Mouse (Mus musculus): ENCODE measurements around the gene Rasal3. TPM values are rescaled to one million over a fixed set of nuclear protein-coding genes. Genes with fewer than 3 reads are reported as not detected.

Rasal3 gene
- polyA plus RNA-seq, 1 experiment from 2014 or later, result 0.76 TPM

DNA sequence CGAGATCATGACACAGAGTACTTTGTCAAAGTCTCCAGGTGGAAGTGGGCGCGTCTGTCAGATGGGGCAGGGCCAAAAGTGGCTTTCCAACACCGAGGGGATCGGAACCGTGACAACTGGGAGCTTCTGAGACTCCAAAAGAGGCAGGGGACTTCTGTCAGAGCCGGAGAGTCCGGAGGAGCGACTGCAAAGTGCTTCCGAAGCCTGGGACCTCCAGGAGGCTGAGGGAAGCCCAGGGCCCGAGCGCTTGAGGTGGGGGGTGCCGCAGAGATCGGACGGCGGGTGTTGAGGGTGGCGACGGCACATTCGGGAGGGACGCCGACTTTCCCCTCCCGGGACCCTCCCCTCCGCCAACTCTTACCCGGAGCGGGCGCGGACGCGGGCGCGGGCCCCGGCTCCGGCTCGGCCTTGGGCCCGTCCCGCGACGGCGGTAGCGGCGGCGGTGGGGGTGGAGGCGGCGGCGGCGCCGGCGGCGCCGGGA is 39.5 kb downstream of the Rasal3 start:
- WGBS, result 0% methylated on average over 20 of the region's 50 CpGs
- Histone ChIP-seq H3K27me3 (ENCODE audit: control insufficient read depth, insufficient read depth, low read length) (no peaks in the 10 kb centered on the region), H3K4me3 (ENCODE audit: control insufficient read depth in 1 of 2, insufficient read depth in 1 of 2, low read depth in 1 of 2, low read length in 2 of 2) (peak overlapping the region; percentile 76 to 85), H3K4me1 (ENCODE audit: control insufficient read depth in 2 of 2, insufficient read depth in 2 of 2, low read length in 2 of 2) (peaks cover 7 to 23% of the 10 kb centered on the region in 2 experiments), H3K9me3 (ENCODE audit: control insufficient read depth, low read length) (no peaks in the 10 kb centered on the region), H3K27ac (replicated peaks in 1 of 2; ENCODE audit: control insufficient read depth in 1 of 2, insufficient read depth in 1 of 2, low read depth in 2 of 2, low read length in 2 of 2) (peak overlapping the region; percentile 21 to 66), H3K36me3 (ENCODE audit: control insufficient read depth, insufficient read depth, low read length) (peaks cover 44% of the 10 kb centered on the region), H3K4me2 (ENCODE audit: low read length) (peak overlapping the region; percentile 72), H3K9ac (ENCODE audit: low read length) (peak overlapping the region; percentile 93)
- peak; percentile 51 for ATAC-seq (ENCODE audit: insufficient number of reproducible peaks, insufficient read depth, low FRiP score, low read depth)

DNA sequence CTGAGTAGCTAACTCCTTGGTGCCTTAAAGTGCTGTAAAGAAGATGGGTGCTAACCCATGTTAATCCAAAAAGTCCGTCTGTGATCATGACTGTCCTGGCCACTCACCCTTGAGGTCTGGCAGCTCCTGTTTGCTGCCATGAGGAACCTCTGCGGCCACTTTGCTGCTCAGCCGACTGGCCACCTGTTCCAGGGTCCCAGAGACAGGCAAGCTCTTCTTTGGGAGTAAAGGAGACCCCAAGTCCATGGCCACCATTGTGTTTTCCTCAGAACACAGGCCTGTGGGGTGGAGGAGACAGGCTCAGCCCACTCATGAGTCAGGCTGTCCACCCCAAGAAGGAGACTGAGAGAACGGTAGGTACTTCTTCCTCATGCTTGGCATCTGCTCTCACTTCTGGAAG is 40.7 kb downstream of the Rasal3 start:
- H3K27me3 ChIP-seq (ENCODE audit: control insufficient read depth, insufficient read depth, low read length), result no peaks in the 10 kb centered on the region
- H3K9ac ChIP-seq (ENCODE audit: low read length), result no peak overlapping the region; the same call in 1 of the 2 replicates

DNA sequence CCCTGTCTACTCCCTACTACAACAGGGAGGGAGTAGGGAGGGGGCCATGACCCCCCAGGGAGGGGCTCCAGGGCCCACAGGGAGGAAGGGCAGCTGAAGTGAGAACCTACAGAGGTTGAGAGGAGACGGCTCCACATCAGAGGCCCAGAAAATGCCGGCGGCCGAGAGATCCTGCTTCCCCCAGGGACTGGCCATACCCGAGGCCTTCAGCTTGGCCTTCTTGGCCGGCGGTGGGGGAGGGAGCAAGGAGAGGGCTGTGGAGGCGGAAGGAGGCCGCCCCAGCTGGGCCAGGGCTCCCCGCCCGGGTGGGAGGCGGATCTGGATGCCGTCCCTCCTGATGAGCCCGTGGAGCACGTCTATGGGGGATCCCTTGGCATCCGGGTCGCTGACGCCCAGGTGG is 43.5 kb downstream of the Rasal3 start:
- Histone ChIP-seq H3K27ac (replicated peaks in 1 of 2; ENCODE audit: control insufficient read depth in 1 of 2, insufficient read depth in 1 of 2, low read depth in 2 of 2, low read length in 2 of 2) (no peak overlapping the region), H3K4me2 (ENCODE audit: low read length) (no peak overlapping the region), H3K27me3 (ENCODE audit: control insufficient read depth, insufficient read depth, low read length) (no peaks in the 10 kb centered on the region), H3K9ac (ENCODE audit: low read length) (no peak overlapping the region), H3K9me3 (ENCODE audit: control insufficient read depth, low read length) (no peaks in the 10 kb centered on the region), H3K4me3 (ENCODE audit: control insufficient read depth in 1 of 2, insufficient read depth in 1 of 2, low read depth in 1 of 2, low read length in 2 of 2) (no peak overlapping the region), H3K36me3 (ENCODE audit: control insufficient read depth, insufficient read depth, low read length) (peaks cover 77% of the 10 kb centered on the region), H3K4me1 (ENCODE audit: control insufficient read depth in 2 of 2, insufficient read depth in 2 of 2, low read length in 2 of 2) (peaks cover 7 to 17% of the 10 kb centered on the region in 2 experiments)
- WGBS, result 88% methylated on average over 18 of the region's 18 CpGs
- ATAC-seq (ENCODE audit: insufficient number of reproducible peaks, insufficient read depth, low FRiP score, low read depth), result no peak

More for the DNA sequence above, 40.7 kb downstream of the Rasal3 start:
- Histone ChIP-seq H3K36me3 (ENCODE audit: control insufficient read depth, insufficient read depth, low read length) (peaks cover 56% of the 10 kb centered on the region), H3K27ac (replicated peaks in 1 of 2; ENCODE audit: control insufficient read depth in 1 of 2, insufficient read depth in 1 of 2, low read depth in 2 of 2, low read length in 2 of 2) (no peak overlapping the region), H3K9me3 (ENCODE audit: control insufficient read depth, low read length) (no peaks in the 10 kb centered on the region), H3K4me3 (ENCODE audit: control insufficient read depth in 1 of 2, insufficient read depth in 1 of 2, low read depth in 1 of 2, low read length in 2 of 2) (peak overlapping the region in 1 of 2 experiments; percentile 85; a peak in 1 of 4 replicates), H3K4me1 (ENCODE audit: control insufficient read depth in 2 of 2, insufficient read depth in 2 of 2, low read length in 2 of 2) (peaks cover 7 to 23% of the 10 kb centered on the region in 2 experiments), H3K4me2 (ENCODE audit: low read length) (peak overlapping the region; percentile 72; the same call in 1 of the 2 replicates)
- 77% methylated on average over 4 of the region's 4 CpGs for WGBS
- no peak for ATAC-seq (ENCODE audit: insufficient number of reproducible peaks, insufficient read depth, low FRiP score, low read depth)

DNA sequence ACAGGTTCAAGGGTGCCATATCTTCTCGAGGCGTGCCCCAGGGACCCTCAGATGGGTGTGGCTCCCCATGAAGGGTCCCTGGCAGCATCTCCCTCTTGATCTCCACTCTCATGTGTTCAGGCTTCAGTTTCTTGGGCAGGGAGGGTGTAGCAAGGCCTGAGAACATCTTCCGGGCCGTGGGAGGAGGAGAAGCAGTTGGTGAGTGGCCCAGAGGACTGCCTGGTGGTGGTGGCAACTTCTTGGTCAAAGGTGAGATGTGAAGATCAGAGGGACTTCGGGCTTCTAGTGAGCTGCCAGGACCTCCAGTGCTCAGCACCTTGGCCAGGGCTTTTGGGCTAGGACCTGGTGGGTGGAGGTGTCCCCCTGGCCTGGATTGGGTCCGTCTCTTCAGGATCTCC is 44.4 kb downstream of the Rasal3 start:
- H3K4me3 ChIP-seq (ENCODE audit: control insufficient read depth in 1 of 2, insufficient read depth in 1 of 2, low read depth in 1 of 2, low read length in 2 of 2), result no peak overlapping the region
- no peak overlapping the region for H3K4me2 ChIP-seq (ENCODE audit: low read length)
- peaks cover 7 to 13% of the 10 kb centered on the region in 2 experiments for H3K4me1 ChIP-seq (ENCODE audit: control insufficient read depth in 2 of 2, insufficient read depth in 2 of 2, low read length in 2 of 2)
- no peak for ATAC-seq (ENCODE audit: insufficient number of reproducible peaks, insufficient read depth, low FRiP score, low read depth)
- H3K9me3 ChIP-seq (ENCODE audit: control insufficient read depth, low read length), result no peaks in the 10 kb centered on the region
- H3K27ac ChIP-seq (replicated peaks in 1 of 2; ENCODE audit: control insufficient read depth in 1 of 2, insufficient read depth in 1 of 2, low read depth in 2 of 2, low read length in 2 of 2), result no peak overlapping the region
- WGBS, result 91% methylated on average over 6 of the region's 6 CpGs
- H3K27me3 ChIP-seq (ENCODE audit: control insufficient read depth, insufficient read depth, low read length), result no peaks in the 10 kb centered on the region
- H3K9ac ChIP-seq (ENCODE audit: low read length), result no peak overlapping the region
- peaks cover 86% of the 10 kb centered on the region for H3K36me3 ChIP-seq (ENCODE audit: control insufficient read depth, insufficient read depth, low read length)

GRCm38 (mm10) chr17:32358192-32358942 is 45.0 kb downstream of the Rasal3 start:
- H3K36me3 ChIP-seq (ENCODE audit: control insufficient read depth, insufficient read depth, low read length), result peaks cover 92% of the 10 kb centered on the region
- WGBS, result 94% methylated on average over 7 of the region's 7 CpGs
- ATAC-seq (ENCODE audit: insufficient number of reproducible peaks, insufficient read depth, low FRiP score, low read depth), result no peak
- no peak overlapping the region for H3K4me2 ChIP-seq (ENCODE audit: low read length)
- H3K27ac ChIP-seq (replicated peaks in 1 of 2; ENCODE audit: control insufficient read depth in 1 of 2, insufficient read depth in 1 of 2, low read depth in 2 of 2, low read length in 2 of 2), result no peak overlapping the region
- no peaks in the 10 kb centered on the region for H3K9me3 ChIP-seq (ENCODE audit: control insufficient read depth, low read length)
- H3K4me3 ChIP-seq (ENCODE audit: control insufficient read depth in 1 of 2, insufficient read depth in 1 of 2, low read depth in 1 of 2, low read length in 2 of 2), result no peak overlapping the region
- H3K9ac ChIP-seq (ENCODE audit: low read length), result no peak overlapping the region
- peaks cover 7 to 11% of the 10 kb centered on the region in 2 experiments for H3K4me1 ChIP-seq (ENCODE audit: control insufficient read depth in 2 of 2, insufficient read depth in 2 of 2, low read length in 2 of 2)
- no peaks in the 10 kb centered on the region for H3K27me3 ChIP-seq (ENCODE audit: control insufficient read depth, insufficient read depth, low read length)

DNA sequence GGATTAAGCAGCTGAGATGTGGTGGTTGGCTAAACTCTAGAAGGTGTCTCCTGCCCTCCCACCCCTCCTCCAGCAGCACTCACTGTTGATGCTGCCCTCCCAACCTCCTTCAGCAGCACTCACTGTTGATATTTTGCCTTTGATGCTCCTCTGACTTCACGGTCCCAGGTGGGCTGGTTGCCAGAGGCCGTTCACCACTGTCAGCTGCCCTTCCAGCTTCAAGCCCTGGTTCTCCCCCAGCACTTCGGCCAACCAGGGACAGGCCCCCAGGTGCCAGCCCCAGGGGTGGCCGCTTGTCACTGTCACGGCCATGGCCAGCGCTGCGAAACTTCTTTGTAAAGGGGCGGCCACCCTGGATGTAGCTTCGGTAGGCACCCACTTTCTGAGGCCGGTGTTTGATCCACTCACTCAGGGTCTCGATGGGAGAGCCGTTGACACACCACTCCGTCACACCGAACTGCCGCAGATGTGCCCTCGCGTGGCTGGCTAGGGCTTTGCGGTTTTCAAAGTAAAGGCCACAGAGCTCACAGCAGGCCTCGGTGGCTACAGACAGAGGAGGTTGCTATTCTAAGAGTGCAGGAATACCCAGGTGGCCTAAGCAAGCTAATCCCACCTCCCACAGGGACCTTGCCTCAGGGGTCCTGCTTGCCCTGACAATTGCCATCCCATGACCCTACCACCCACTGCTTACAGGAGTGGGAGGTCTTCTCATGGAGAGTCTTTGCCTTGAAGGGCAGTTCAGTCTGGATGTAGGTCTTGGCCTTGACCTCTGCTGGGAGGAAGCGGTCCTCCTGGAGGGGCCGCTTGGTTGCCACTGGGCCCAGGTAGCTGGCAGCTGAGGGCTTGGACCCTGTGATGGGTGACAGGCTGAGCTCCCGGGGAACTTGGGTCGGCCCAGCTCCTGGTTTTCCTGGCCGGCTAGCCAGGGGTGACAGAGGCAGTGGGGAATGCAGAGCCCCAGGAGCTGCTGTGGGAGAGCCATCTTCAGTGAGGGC is 46.3 kb downstream of the Rasal3 start:
- Histone ChIP-seq H3K4me1 (ENCODE audit: control insufficient read depth in 2 of 2, insufficient read depth in 2 of 2, low read length in 2 of 2) (no peaks in the 10 kb centered on the region), H3K9ac (ENCODE audit: low read length) (no peak overlapping the region), H3K27me3 (ENCODE audit: control insufficient read depth, insufficient read depth, low read length) (no peaks in the 10 kb centered on the region), H3K4me2 (ENCODE audit: low read length) (no peak overlapping the region), H3K36me3 (ENCODE audit: control insufficient read depth, insufficient read depth, low read length) (peaks cover 87% of the 10 kb centered on the region), H3K9me3 (ENCODE audit: control insufficient read depth, low read length) (no peaks in the 10 kb centered on the region), H3K4me3 (ENCODE audit: control insufficient read depth in 1 of 2, insufficient read depth in 1 of 2, low read depth in 1 of 2, low read length in 2 of 2) (no peak overlapping the region), H3K27ac (replicated peaks in 1 of 2; ENCODE audit: control insufficient read depth in 1 of 2, insufficient read depth in 1 of 2, low read depth in 2 of 2, low read length in 2 of 2) (no peak overlapping the region)
- ATAC-seq (ENCODE audit: insufficient number of reproducible peaks, insufficient read depth, low FRiP score, low read depth), result no peak
- WGBS, result 82% methylated on average over 24 of the region's 24 CpGs

GRCm38 (mm10) chr17:32356281-32356680 is 47.1 kb downstream of the Rasal3 start:
- Histone ChIP-seq H3K36me3 (ENCODE audit: control insufficient read depth, insufficient read depth, low read length) (peaks cover 79% of the 10 kb centered on the region), H3K4me2 (ENCODE audit: low read length) (no peak overlapping the region), H3K4me3 (ENCODE audit: control insufficient read depth in 1 of 2, insufficient read depth in 1 of 2, low read depth in 1 of 2, low read length in 2 of 2) (no peak overlapping the region), H3K27ac (replicated peaks in 1 of 2; ENCODE audit: control insufficient read depth in 1 of 2, insufficient read depth in 1 of 2, low read depth in 2 of 2, low read length in 2 of 2) (no peak overlapping the region), H3K27me3 (ENCODE audit: control insufficient read depth, insufficient read depth, low read length) (no peaks in the 10 kb centered on the region), H3K9ac (ENCODE audit: low read length) (no peak overlapping the region), H3K4me1 (ENCODE audit: control insufficient read depth in 2 of 2, insufficient read depth in 2 of 2, low read length in 2 of 2) (0 out of 4 replicates have a peak, but pooled peaks cover 0 to under 1% of the 10 kb centered on the region in 2 experiments), H3K9me3 (ENCODE audit: control insufficient read depth, low read length) (no peaks in the 10 kb centered on the region)
- 85% methylated on average over 9 of the region's 9 CpGs for WGBS
- no peak for ATAC-seq (ENCODE audit: insufficient number of reproducible peaks, insufficient read depth, low FRiP score, low read depth)
